Mouse (Mus musculus) thymus, adult 18-20 months (tissue): ENCODE measurements around the gene Kcnip1.

Source experiments
- DNase-seq, 2 experiments: peaks; one replicate each; pipeline ENCODE4 v3.0.0; 2022; ENCODE audit warnings: mixed read lengths in 2 of 2

Gene Kcnip1

GRCm38 (mm10) chr11:33890382-33890781, 102.6 kb downstream of the Kcnip1 start:
- DNase-seq: no peak

GRCm38 (mm10) chr11:33887660-33888059, 105.3 kb downstream of the Kcnip1 start:
- DNase-seq: no peak

GRCm38 (mm10) chr11:33885981-33886380, 107.0 kb downstream of the Kcnip1 start:
- DNase-seq: no peak

- DNase-seq: no peak
These were observed 110.1 kb downstream of the Kcnip1 start for GRCm38 (mm10) chr11:33882731-33883328.

- no peak for DNase-seq
These were observed 118.0 kb downstream of the Kcnip1 start for GRCm38 (mm10) chr11:33874925-33875324.

- no peak for DNase-seq
These were observed 119.7 kb downstream of the Kcnip1 start for GRCm38 (mm10) chr11:33873071-33873781.

GRCm38 (mm10) chr11:33872716-33873048, 120.3 kb downstream of the Kcnip1 start:
- no peak for DNase-seq

- DNase-seq: no peak
These were observed 120.8 kb downstream of the Kcnip1 start for GRCm38 (mm10) chr11:33871998-33872715.

- DNase-seq: no peak
These were observed 122.7 kb downstream of the Kcnip1 start for GRCm38 (mm10) chr11:33870246-33870645.

- DNase-seq: no peak
These were observed 123.4 kb downstream of the Kcnip1 start for GRCm38 (mm10) chr11:33869559-33869958.

- DNase-seq: no peak
These were observed 126.2 kb downstream of the Kcnip1 start for GRCm38 (mm10) chr11:33866775-33867174.

- no peak for DNase-seq
These were observed 128.7 kb downstream of the Kcnip1 start for GRCm38 (mm10) chr11:33864245-33864644.

- DNase-seq: no peak
These were observed 131.1 kb downstream of the Kcnip1 start for GRCm38 (mm10) chr11:33861823-33862222.

- no peak for DNase-seq
These were observed 131.9 kb downstream of the Kcnip1 start for GRCm38 (mm10) chr11:33860905-33861582.

GRCm38 (mm10) chr11:33849614-33850013, 143.3 kb downstream of the Kcnip1 start:
- no peak for DNase-seq

- no peak for DNase-seq
These were observed 144.3 kb downstream of the Kcnip1 start for GRCm38 (mm10) chr11:33848685-33849084.

GRCm38 (mm10) chr11:33845931-33846330, 147.0 kb downstream of the Kcnip1 start:
- DNase-seq: no peak

- DNase-seq: no peak
These were observed 149.6 kb downstream of the Kcnip1 start for GRCm38 (mm10) chr11:33843294-33843864.

- DNase-seq: no peak
These were observed 153.9 kb downstream of the Kcnip1 start for GRCm38 (mm10) chr11:33839049-33839448.

- no peak for DNase-seq
These were observed 163.2 kb downstream of the Kcnip1 start for GRCm38 (mm10) chr11:33829774-33830173.

- DNase-seq: no peak
These were observed 165.1 kb downstream of the Kcnip1 start for GRCm38 (mm10) chr11:33827829-33828206.

- DNase-seq: no peak
These were observed 165.7 kb downstream of the Kcnip1 start for GRCm38 (mm10) chr11:33827085-33827828.
